Mouse (Mus musculus) pancreas, adult 10 weeks (tissue): Measurements from ENCODE around the gene Kctd20. TPM values are rescaled to one million over a fixed set of nuclear protein-coding genes. Genes with fewer than 3 reads are reported as not detected.

Source experiments
- polyA plus RNA-seq: library from polyadenylated mRNA; stranded (reverse); fragments of 350-450 nt; fragmentation: Illumina TruSeq; extraction: RNeasy Lipid Tissue Mini Kit (QIAGEN cat#74804); gene quantifications from one replicate; pipeline ENCODE4 v1.2.3, GENCODE M21; 2015; ENCODE audit warnings: low read depth, low replicate concordance; ENCODE audit not compliant: insufficient read depth

Kctd20 gene
- 12.1 TPM for polyA plus RNA-seq

DNA sequence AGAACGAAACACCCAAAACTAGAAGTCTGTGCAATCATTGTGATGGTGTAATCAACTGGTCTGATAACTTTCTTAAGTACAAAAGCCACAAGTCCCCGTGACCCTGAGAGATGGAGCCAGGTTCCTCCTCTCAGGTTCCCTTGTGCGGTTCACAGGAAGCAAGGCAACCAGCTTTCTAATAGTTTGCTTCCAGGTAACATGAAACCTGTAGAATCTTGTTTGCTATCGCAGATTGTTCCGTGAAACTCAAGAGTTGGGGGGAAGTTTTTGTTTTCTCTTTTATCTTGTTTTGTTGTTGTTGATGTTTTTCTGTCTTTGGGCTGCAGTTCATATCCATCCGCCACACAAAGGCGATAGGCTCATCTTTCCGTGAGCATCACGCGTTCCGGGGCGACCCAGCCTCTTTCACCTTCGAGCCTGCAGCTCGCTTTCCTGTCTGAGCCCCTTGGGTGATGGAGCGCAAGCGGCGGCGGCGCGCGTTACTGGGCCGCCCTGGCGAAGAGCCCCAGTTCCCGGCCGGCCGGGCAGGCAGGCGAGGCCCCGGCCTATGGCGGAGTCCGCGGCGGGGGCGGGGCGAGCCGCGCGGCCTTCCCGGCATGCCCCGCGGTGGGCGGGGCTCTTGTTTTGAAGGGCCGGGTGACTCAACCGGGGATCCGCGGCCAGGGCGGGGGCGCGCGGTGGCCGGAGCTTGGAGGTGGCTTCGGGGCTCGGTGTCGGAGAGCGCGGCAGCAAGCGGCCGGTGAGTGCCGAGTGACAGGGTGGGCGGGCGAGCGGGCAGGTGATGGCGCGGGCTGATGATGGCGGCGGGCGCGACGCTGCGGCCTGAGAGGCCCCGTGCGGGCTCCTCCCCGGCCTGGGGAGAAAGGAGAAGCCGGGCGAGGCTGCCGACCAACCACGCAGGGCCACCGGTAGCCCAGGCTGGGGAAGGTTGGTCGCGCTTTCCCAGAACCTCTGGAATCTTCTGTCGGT lies at the start of gene Kctd20:
Kctd20 (plus strand) TSS at position 120 of the 969 bp plus-strand sequence.

DNA sequence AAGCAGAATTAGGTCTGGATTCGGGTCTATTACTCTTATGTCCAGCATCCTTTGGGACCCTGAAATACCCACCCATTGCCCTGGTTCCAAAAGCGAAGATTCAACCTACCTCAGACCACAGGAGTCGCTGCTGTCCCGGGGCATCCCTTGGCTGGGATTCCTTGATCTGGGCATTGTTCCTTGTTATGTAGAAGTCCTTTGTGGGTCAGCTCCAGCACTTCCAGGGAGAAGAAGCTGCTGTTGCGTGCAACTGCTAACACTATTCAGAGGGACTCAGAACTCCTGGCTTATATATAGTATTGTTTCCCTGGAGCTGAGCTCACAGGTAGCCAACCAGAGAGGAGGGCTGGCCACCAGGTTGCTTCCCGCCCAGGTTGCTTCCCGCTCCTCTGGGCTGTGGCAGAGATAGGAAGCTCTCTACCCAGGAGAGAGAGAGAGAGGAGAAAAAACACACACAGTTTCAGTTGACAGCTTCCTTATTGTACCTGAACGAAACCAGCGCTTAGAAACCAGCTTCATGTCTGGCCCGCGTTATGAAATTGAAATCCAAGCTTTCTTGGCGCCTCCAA lies 36.6 kb upstream of the Kctd20 start, which contains the start of gene 4930539E08Rik:
4930539E08Rik (minus strand) TSS at position 265 of the 569 bp plus-strand sequence.

DNA sequence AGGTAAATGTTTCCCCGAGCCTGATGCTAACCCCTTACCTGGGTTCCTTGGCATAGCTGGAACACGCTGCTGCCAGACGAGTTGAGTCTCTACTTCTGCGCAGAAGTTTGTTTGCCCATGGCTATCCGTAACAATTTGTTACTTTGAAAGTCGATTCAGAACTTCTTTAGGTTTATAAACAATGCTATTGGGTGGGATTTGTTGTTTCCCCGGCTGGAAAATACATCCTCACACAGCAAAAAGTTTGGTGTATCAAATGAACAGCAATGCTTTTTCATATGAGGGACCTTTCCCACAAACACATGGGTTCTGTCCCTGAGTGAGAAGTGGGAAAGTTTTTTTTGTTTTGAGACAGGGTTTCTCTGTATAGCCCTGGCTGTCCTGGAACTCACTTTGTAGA lies 8.0 kb upstream of the Kctd20 start, which contains the start of gene Pxt1:
Pxt1 (minus strand) TSS at position 101 of the 400 bp plus-strand sequence.

DNA sequence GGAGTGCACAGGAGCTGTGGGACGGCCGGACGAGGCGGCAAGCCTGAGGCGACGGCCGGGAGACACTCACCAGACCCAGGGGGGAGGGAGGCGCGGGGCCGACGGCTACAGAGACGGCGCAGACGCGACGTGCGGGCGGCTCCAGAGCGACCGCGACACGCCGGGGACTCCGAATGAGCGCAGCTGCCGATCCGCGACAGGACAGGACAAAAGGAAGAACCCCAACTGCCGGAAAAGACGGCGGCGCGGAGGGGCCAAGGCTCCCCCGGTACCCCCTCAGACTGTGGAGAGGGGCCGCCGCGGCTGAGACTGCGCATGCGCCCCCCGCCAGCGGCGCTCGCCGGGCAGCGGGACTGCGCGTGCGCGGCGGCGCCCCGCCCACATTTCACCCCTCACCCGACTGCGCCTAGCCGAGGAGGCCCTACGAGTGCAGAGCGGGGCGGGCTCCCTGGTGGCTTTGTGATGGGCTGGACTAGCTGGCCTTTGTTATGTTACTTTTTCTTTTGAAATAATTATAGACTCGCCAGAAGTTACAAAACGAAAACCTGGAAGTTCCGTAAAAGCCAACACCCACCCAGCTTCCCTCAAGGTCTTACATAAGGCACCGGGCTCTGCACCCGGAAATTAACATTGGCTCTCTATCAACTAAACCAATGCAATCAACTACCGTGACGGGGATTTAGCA lies 56.0 kb downstream of the Kctd20 start, which contains the start of gene Stk38:
Stk38 (minus strand) TSS at position 355 of the 685 bp plus-strand sequence.

Other genes with a start within 250 kb of the Kctd20 start
- gene AC170998.1, start 225.9 kb upstream of the Kctd20 start, polyA plus RNA-seq = not detected
- gene Mapk13, start 182.7 kb upstream of the Kctd20 start, polyA plus RNA-seq = 5.8 TPM
- 15.3 TPM for gene Brpf3, start 150.9 kb upstream of the Kctd20 start, polyA plus RNA-seq
- not detected for gene Pnpla1, start 93.5 kb upstream of the Kctd20 start, polyA plus RNA-seq
- not detected for gene 4930539E08Rik, start 36.6 kb upstream of the Kctd20 start, polyA plus RNA-seq
- gene Pxt1, start 8.1 kb upstream of the Kctd20 start, polyA plus RNA-seq = not detected
- 37.7 TPM for gene Stk38, start 56.0 kb downstream of the Kctd20 start, polyA plus RNA-seq
- gene Srsf3, start 80.7 kb downstream of the Kctd20 start, polyA plus RNA-seq = 42.7 TPM
- 22.8 TPM for gene Cdkn1a, start 139.0 kb downstream of the Kctd20 start, polyA plus RNA-seq
- not detected for gene Rab44, start 162.2 kb downstream of the Kctd20 start, polyA plus RNA-seq